Mouse (Mus musculus) MEL (cell line): ENCODE results near the gene Cbx4. TPM values are rescaled to one million over a fixed set of nuclear protein-coding genes. Genes with fewer than 3 reads are reported as not detected.

Experiments
- DNase-seq: peaks from one replicate; pipeline ENCODE4 v3.0.0; 2011; ENCODE audit warnings: low read depth, low spot score
- H3K27ac ChIP-seq: 2 replicates; pipeline ENCODE4 v1.5.1; 2012; ENCODE audit warnings: low read depth, mild to moderate bottlenecking, control low read depth, low read length, moderate library complexity; ENCODE audit not compliant: control insufficient read depth
- H3K27me3 ChIP-seq, 2 experiments: fragments of 150-350 bp in 1 of 2; sonication (generic) in 1 of 2; 2 replicates each; pipeline ENCODE4 v1.6.1; 2012; ENCODE audit warnings: low read length in 2 of 2, mild to moderate bottlenecking in 2 of 2, improper control_type of control experiment in 1 of 2, moderate library complexity in 1 of 2; ENCODE audit not compliant: insufficient read depth in 2 of 2, control insufficient read depth in 1 of 2
- H3K36me3 ChIP-seq, 2 experiments: 2 replicates each; pipeline ENCODE4 v1.6.1; 2012 to 2014; ENCODE audit warnings: low read length in 2 of 2, improper control_type of control experiment in 1 of 2, inconsistent platforms in 1 of 2, mild to moderate bottlenecking in 1 of 2; ENCODE audit not compliant: insufficient read depth in 2 of 2, control insufficient read depth in 1 of 2
- H3K4me1 ChIP-seq, 2 experiments: fragments of 150-350 bp in 1 of 2; sonication (generic) in 1 of 2; 2 replicates each; pipeline ENCODE4 v1.6.1; 2012; ENCODE audit warnings: low read length in 2 of 2, improper control_type of control experiment in 1 of 2, mild to moderate bottlenecking in 1 of 2; ENCODE audit not compliant: insufficient read depth in 2 of 2, control insufficient read depth in 1 of 2
- H3K4me3 ChIP-seq, 2 experiments: fragments of 150-350 bp in 1 of 2; sonication (generic) in 1 of 2; 2 replicates each; pipeline ENCODE4 v1.5.1; 2012; ENCODE audit warnings: low read depth in 2 of 2, low read length in 2 of 2, mild to moderate bottlenecking in 2 of 2, moderate library complexity in 2 of 2, control low read depth in 1 of 2, improper control_type of control experiment in 1 of 2; ENCODE audit not compliant: control insufficient read depth in 1 of 2, insufficient read depth in 1 of 2
- H3K79me2 ChIP-seq: 2 replicates; pipeline ENCODE4 v1.6.1; 2012; ENCODE audit warnings: mild to moderate bottlenecking, low read length, moderate library complexity; ENCODE audit not compliant: control insufficient read depth, poor library complexity, insufficient read depth
- H3K9ac ChIP-seq: 2 replicates; pipeline ENCODE4 v1.6.1; 2012; ENCODE audit warnings: low read depth, mild to moderate bottlenecking, control low read depth, low read length, moderate library complexity; ENCODE audit not compliant: control insufficient read depth, poor library complexity, severe bottlenecking
- H3K9me3 ChIP-seq: fragments of 150-350 bp; sonication (generic); replicated peaks from 2 replicates; pipeline ENCODE4 v1.6.1; 2012; ENCODE audit warnings: mild to moderate bottlenecking, low read length, improper control_type of control experiment, moderate library complexity; ENCODE audit not compliant: insufficient read depth
- CHD2 ChIP-seq: IDR thresholded peaks from 2 replicates; pipeline ENCODE4 v1.6.1; 2011; ENCODE audit warnings: low read length, improper control_type of control experiment
- CTCF ChIP-seq, 3 experiments: IDR thresholded peaks in 2 of 3; conservative IDR thresholded peaks in 1 of 3; 2 replicates each; pipeline ENCODE4 v1.5.1; 2011 to 2012; ENCODE audit warnings: low read length in 3 of 3, low read depth in 2 of 3, mild to moderate bottlenecking in 2 of 3, improper control_type of control experiment in 1 of 3, inconsistent platforms in 1 of 3, mixed read lengths in 1 of 3, moderate library complexity in 1 of 3; ENCODE audit not compliant: control insufficient read depth in 1 of 3, insufficient read depth in 1 of 3, poor library complexity in 1 of 3, severe bottlenecking in 1 of 3
- HCFC1 ChIP-seq: IDR thresholded peaks from 2 replicates; pipeline ENCODE4 v1.6.1; 2012; ENCODE audit warnings: low read depth, mild to moderate bottlenecking, inconsistent platforms, low read length, improper control_type of control experiment, moderate library complexity
- JUND ChIP-seq: IDR thresholded peaks from 2 replicates; pipeline ENCODE4 v1.6.1; 2011; ENCODE audit warnings: low read depth, mild to moderate bottlenecking, improper control_type of control experiment, low read length
- KAT2A ChIP-seq: conservative IDR thresholded peaks from 2 replicates; pipeline ENCODE4 v1.6.1; 2012; ENCODE audit warnings: low read depth, low read length, improper control_type of control experiment, inconsistent platforms
- MYC ChIP-seq: IDR thresholded peaks from 2 replicates; pipeline ENCODE4 v1.6.1; 2011; ENCODE audit warnings: low read depth, mild to moderate bottlenecking, low read length, improper control_type of control experiment, moderate library complexity
- NELFE ChIP-seq: IDR thresholded peaks from 2 replicates; pipeline ENCODE4 v1.6.1; 2011; ENCODE audit warnings: low read depth, low read length, improper control_type of control experiment
- POLR2A ChIP-seq, 2 experiments: IDR thresholded peaks; 2 replicates each; pipeline ENCODE4 v1.6.1; 2011 to 2012; ENCODE audit warnings: low read length in 2 of 2, mild to moderate bottlenecking in 2 of 2, control low read depth in 1 of 2, improper control_type of control experiment in 1 of 2, low read depth in 1 of 2, moderate library complexity in 1 of 2; ENCODE audit not compliant: control insufficient read depth in 1 of 2, insufficient read depth in 1 of 2, poor library complexity in 1 of 2
- RAD21 ChIP-seq: IDR thresholded peaks from 2 replicates; pipeline ENCODE4 v1.6.1; 2011; ENCODE audit warnings: mild to moderate bottlenecking, low read depth, low read length, improper control_type of control experiment
- ZC3H11A ChIP-seq: IDR thresholded peaks from 2 replicates; pipeline ENCODE4 v1.6.1; 2012; ENCODE audit warnings: low read depth, mild to moderate bottlenecking, inconsistent platforms, low read length, improper control_type of control experiment
- polyA plus RNA-seq, 2 experiments: library from polyadenylated mRNA; stranded (reverse) in 1 of 2; unstranded in 1 of 2; fragments of >175 nt in 1 of 2; fragments of >200 nt in 1 of 2; gene quantifications; 2 replicates each; pipeline versions ENCODE4 v1.2.1 to v1.2.4; 2012; ENCODE audit warnings: low replicate concordance in 2 of 2, low read depth in 1 of 2; ENCODE audit not compliant: insufficient read length in 2 of 2, insufficient read depth in 1 of 2, missing spikeins in 1 of 2
- total RNA-seq: library from RNA; depleted of rRNA; stranded (reverse); fragments of 300-350 nt; gene quantifications from 2 replicates; pipeline ENCODE4 v1.2.3, GENCODE M21; 2012

Cbx4 gene
- total and polyA plus RNA-seq, 3 experiments, result 8.0 to 22.6 TPM; not detected in 1

DNA sequence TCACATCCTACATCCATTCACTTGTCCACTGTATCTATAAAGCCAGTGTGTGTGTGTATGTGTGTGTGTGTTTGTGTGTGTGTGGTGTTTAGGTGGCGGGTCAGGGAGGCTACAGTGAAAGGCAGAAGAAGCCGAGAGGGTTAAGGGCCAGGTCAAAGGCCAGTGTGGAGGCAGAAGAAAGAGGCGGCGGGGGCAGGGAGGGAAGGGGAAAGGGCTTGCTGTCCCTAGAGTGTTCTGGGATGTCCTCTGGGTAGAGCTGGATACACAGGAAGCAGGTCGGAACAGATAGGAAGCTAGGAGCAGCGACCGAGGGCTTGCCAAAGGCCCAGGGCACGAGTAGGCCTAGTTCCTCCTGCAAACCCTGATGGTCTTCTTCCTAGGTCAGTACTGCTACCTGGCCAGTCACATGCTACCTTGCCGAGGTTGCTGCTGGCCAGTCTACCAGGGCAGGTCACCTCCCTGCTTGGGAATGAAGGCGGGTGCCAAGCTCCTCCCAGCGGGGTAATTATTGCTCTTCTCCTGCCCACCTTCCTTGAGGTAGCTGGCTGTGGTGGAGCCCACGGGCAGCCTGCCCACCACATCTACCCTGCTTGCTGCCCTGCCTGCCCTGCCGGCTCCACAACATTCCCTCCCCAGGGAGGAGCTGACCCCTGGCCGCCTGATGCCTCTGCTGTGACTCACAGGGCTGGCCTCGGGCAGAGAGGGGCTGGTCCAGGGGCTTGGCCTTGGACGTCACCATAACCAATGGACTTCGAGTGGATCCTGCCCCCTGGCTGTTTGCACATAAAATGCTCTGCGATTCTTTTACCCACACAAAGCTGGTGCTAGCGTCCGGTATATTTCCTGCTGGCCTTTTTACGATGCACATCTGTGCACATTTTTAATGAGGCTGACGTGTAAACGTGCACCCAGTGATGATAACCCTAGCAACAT is 40.2 kb upstream of the Cbx4 start:
- 0 out of 6 replicates have a peak, but pooled peaks of 1 of the 3 experiments have one; percentile 2 for TF ChIP-seq CTCF (IDR thresholded peaks at IDR 0.05 in 2 of 3, conservative IDR thresholded peaks at IDR 0.05 in 1 of 3; ENCODE audit: control insufficient read depth in 1 of 3, insufficient read depth in 1 of 3, low read depth in 2 of 3, low read length in 3 of 3, poor library complexity in 1 of 3, severe bottlenecking in 1 of 3)
- TF ChIP-seq KAT2A, result no peak
- H3K9ac ChIP-seq, result no peak overlapping the region
- H3K36me3 ChIP-seq, result no peaks in the 10 kb centered on the region
- no peaks in the 10 kb centered on the region for H3K79me2 ChIP-seq
- H3K27me3 ChIP-seq, result no peaks in the 10 kb centered on the region; a peak in 1 of 4 replicates
- H3K9me3 ChIP-seq, result no peaks in the 10 kb centered on the region
- H3K4me3 ChIP-seq, result no peak overlapping the region
- H3K4me1 ChIP-seq, result peaks cover 0 to 6% of the 10 kb centered on the region in 2 experiments; a peak in 2 of 4 replicates
- no peak for DNase-seq
- no peak overlapping the region for H3K27ac ChIP-seq

DNA sequence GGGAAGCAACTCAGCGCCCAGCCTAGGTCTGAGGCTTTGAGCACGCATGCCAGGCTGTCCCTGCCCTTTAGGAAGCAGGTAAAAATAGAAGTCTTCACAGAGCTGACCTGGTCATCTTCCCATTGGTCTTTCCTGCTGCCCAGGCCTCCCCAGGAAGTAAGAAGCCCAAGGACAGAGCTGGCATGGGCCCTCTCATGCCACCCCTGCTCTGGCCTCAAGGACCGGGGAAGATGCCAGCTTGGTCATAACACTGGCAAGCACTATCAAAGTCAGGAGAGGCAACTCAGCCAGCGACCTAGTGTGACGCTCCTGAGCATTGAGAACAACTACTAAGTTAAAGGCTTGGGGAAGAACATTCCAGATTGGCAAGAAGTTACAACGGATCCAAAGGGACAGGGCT is 38.5 kb upstream of the Cbx4 start:
- TF ChIP-seq MYC (no peak), JUND (no peak), POLR2A (IDR thresholded peaks at IDR 0.05; ENCODE audit: control insufficient read depth in 1 of 2, insufficient read depth in 1 of 2, low read depth in 1 of 2, low read length in 2 of 2, poor library complexity in 1 of 2) (no peak)
- H3K4me1 ChIP-seq, result peaks cover 0 to 6% of the 10 kb centered on the region in 2 experiments; a peak in 2 of 4 replicates
- DNase-seq, result no peak
- H3K27ac ChIP-seq, result no peak overlapping the region
- no peaks in the 10 kb centered on the region for H3K9me3 ChIP-seq
- H3K9ac ChIP-seq, result no peak overlapping the region
- no peaks in the 10 kb centered on the region for H3K36me3 ChIP-seq
- H3K27me3 ChIP-seq, result no peaks in the 10 kb centered on the region; a peak in 1 of 4 replicates
- H3K4me3 ChIP-seq, result no peak overlapping the region
- H3K79me2 ChIP-seq, result no peaks in the 10 kb centered on the region

DNA sequence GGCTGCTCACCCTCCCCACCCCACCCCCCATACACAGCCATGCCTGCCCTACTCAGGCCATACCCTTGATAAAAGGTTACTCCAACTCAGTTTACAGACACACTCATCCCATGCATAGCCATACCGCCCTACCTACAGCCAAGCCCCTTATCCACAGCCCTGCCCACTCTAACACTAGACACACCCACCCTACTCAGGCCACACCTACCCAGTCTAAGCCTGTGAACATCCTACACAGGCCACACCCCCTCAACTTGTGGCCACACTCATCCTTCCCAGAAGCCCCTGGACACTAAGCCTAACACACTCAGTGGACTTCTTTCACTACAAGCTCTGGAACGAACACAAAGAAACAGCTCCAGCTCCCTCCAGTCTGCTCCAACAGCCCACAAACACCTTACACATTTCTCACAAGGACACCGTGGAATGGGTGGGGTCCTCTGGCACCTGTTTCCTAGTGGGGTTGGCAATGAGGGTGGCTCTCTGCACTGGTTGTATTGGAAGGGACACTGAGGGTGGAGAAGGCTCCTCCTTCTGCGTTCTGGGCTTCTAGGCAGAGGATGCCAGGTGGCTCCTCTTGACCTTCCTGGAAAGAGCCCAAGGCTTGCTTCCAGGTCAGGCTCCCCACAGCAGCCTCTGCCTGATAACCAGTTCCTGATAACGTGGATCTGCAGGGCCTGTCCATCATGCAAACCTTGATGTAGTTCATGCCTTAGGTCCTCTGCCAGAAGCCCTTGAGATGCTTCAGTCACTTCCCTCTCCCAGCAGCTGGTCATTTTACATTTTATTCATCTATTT is 37.7 kb upstream of the Cbx4 start:
- H3K4me1 ChIP-seq, result peaks cover 0 to 6% of the 10 kb centered on the region in 2 experiments; a peak in 2 of 4 replicates
- H3K9ac ChIP-seq, result no peak overlapping the region
- TF ChIP-seq RAD21 (no peak), CHD2 (no peak), ZC3H11A (no peak), HCFC1 (no peak), NELFE (no peak)
- peak; percentile 66 for DNase-seq
- no peak overlapping the region for H3K4me3 ChIP-seq
- peaks cover 0 to 1% of the 10 kb centered on the region in 2 experiments; a peak in 1 of 4 replicates for H3K27me3 ChIP-seq
- H3K9me3 ChIP-seq, result no peaks in the 10 kb centered on the region
- no peak overlapping the region for H3K27ac ChIP-seq
- H3K36me3 ChIP-seq, result no peaks in the 10 kb centered on the region
- no peaks in the 10 kb centered on the region for H3K79me2 ChIP-seq
